Mouse (Mus musculus): ENCODE data around the gene Retnla.
"Not testable (repeated sequence)": the region's sequence is repeated elsewhere in the genome, so short reads cannot be mapped to it uniquely, and the experiment has no call there.

The Retnla gene

GRCm38 (mm10) chr16:48842266-48842665, at the start of gene Retnla:
Gene Retnla, plus strand, starts transcription at chr16:48842551.
- no peak for DNase-seq

- DNase-seq, result no peak
These were observed 44.1 kb upstream of the Retnla start for GRCm38 (mm10) chr16:48798285-48798684.

GRCm38 (mm10) chr16:48799470-48799869, 42.9 kb upstream of the Retnla start:
- no peak for DNase-seq

GRCm38 (mm10) chr16:48800906-48801305, 41.4 kb upstream of the Retnla start:
- DNase-seq, result no peak

- no peak for DNase-seq
These were observed 36.9 kb upstream of the Retnla start for GRCm38 (mm10) chr16:48805412-48805811.

- DNase-seq, result no peak
These were observed 35.8 kb upstream of the Retnla start for GRCm38 (mm10) chr16:48806521-48806920.

DNA sequence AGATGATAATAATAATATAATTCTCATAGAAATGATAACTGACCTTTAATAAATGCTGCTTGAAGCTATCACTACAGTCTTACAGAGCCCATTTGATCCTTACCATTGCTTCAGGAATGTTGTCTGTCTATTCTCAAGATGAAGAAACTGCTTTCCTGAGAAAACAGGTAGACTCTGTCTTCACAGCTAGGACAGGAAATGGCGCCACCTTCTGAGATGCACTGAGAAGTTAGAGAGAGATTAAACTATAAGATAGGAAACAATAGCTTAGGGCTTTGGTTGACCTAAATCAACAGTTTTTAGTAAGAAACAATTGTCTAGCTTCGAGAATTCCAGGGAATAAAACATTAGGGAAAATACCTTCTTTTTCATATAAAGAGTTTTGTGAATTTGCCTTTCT, 33.0 kb upstream of the Retnla start:
- DNase-seq, result peak in 1 of 2 experiments; percentile 6

DNA sequence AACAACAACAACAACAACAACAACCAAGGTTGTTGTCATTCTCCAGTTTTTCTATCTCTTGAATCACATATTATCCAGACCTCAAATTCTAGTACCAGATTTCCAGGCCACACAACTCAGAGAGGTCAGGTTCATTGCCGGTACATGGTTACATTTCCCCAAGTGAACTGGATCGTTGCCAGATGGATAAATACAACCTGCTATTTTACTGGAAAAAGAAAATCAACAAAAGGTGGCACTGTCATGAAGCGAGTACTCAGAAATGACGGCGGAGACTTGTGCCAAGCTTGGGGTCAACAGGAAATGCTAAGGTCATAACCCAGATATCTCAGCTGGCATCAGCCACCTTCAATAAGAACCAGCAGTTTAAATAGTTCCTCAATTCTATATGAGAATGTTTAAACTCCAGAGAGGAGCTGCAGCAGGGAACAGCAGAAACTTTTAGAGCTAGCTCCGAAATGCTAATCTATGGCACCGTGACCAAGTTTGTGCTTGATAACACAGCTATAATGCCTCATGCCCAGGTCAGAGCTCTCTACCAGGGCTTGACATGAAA, 30.4 kb upstream of the Retnla start:
- no peak for DNase-seq

GRCm38 (mm10) chr16:48816695-48817094, 25.7 kb upstream of the Retnla start, which contains the start of gene Retnlb:
Gene Retnlb, plus strand, starts transcription at chr16:48816856.
- DNase-seq, result no peak

DNA sequence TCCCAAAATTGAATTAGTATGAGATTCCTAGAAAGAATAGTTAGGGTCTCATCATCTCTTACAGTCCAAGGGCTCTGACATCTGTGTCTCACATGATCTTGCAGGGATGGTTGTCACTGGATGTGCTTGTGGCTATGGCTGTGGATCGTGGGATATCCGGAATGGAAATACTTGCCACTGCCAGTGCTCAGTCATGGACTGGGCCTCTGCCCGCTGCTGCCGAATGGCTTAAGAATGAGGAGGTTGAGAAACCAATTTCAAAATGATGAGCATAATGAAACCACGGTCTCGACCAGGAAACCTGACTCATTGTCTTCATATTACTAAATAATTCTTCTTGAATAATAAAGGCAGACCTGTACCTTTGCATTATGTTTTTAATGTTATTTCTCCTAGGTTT, 23.8 kb upstream of the Retnla start:
- no peak for DNase-seq

- no peak for DNase-seq
These were observed 15.9 kb upstream of the Retnla start for GRCm38 (mm10) chr16:48826474-48826873.

DNA sequence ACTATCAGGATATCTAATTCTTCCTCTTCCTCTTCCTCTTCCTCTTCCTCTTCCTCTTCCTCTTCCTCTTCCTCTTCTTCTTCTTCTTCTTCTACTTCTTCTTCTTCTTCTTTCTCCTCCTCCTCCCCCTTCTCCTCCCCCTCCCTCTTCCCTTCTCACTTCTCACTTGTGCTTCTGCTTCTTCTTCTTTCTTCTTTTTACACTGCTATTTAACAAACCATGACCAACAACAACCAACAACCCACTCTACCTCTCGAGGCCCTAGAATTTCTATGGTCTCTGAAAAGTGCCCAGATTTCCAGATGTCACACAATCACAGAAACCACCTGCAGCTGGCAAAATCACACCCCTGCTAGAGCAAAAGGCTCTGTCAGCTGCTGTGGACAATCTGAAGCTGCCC, 14.7 kb upstream of the Retnla start:
- no peak for DNase-seq

DNA sequence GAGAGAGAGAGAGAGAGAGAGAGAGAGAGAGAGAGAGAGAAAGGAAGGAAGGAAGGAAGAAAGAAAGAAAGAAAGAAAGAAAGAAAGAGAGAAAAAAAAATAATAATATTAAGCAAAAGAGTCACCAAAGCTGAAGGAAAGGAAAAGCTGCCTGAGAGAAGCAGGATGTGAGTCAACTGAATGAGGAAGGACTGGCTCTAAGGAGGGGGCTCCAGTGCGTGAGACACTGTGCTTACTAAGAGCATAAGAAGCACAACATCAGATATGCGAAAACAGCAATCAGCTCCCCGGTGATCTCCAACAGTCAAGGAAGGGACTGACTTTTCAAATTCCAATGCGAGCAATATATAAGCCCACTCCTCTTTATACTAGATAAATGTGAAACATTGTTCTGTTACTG, 13.3 kb upstream of the Retnla start:
- no peak for DNase-seq

DNA sequence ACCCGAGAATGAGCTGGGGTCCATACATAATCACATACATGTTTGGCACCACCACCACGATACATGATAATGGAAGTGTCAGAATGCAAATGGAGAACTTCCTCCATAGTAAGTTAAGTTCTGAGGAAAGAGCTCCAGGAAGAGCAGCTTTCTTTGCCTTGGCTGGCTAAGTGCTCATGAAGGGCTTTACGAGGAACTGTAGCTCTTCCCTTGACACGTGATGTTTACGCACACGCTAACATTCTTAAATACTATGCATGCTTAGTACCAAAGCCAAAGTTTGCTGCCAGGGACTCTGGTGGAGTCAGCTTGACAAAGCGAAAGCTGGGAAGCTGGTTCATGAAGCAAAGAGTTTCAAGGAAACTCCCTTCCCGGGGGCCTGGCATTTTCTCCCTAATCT, 10.3 kb upstream of the Retnla start:
- DNase-seq, result no peak

DNA sequence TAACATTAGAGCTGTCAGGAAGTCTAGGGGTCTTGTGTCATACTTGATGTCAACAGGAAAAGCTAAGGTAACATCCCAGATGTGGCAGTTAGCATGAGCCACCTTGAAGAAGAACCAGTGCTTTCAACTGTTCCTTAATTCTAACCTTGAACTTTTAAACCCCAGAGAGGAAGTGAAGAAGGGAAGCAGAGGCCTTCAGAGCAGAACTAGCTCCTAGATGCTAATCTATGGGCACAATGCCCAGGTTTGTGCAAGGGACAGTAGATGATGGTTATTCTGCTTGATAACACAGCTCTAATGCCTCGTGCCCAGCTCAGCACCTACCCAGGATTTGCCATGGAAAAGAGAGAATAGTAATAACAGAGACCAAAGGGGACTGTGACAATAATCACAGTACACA, 8.7 kb upstream of the Retnla start:
- not testable (repeated sequence) for DNase-seq

DNA sequence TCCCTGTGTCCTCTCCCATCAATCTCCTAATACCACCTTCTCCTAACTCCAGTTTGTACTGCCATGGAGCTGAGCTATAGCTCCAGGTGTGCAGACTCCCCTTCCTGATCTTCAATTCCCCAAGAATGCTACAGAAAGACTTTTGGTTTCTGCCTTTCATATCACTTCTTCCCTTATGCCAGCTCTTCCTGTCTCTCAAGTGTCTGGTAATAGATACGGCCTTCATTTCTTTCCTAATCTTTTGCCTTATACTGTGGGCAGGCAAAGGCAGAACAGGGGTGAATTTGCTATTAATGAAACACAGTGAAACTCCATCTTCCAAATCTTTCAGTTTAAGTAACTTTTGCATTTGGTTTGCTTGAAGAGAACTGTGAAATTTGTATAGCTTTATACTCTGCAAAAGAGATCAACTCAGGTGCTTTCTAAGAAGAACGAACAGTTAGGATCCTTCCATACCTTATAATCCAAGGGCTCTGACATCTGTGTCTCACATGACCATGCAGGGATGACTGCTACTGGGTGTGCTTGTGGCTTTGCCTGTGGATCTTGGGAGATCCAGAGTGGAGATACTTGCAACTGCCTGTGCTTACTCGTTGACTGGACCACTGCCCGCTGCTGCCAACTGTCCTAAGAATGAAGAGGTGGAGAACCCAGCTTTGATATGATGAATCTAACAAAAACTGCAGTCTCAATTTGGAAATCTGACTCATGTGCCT, 1.5 kb downstream of the Retnla start:
- no peak for DNase-seq

DNA sequence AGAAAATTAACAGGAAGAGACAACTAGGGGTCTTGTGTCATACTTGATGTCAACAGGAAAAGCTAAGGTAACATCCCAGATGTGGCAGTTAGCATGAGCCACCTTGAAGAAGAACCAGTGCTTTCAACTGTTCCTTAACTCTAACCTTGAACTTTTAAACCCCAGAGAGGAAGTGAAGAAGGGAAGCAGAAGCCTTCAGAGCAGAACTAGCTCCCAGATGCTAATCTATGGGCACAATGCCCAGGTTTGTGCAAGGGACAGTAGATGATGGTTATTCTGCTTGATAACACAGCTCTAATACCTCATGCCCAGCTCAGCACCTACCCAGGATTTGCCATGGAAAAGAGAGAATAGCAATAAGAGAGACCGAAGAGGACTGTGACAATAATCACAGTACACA, 22.7 kb downstream of the Retnla start:
- peak in 1 of 2 experiments; percentile 1 for DNase-seq

DNA sequence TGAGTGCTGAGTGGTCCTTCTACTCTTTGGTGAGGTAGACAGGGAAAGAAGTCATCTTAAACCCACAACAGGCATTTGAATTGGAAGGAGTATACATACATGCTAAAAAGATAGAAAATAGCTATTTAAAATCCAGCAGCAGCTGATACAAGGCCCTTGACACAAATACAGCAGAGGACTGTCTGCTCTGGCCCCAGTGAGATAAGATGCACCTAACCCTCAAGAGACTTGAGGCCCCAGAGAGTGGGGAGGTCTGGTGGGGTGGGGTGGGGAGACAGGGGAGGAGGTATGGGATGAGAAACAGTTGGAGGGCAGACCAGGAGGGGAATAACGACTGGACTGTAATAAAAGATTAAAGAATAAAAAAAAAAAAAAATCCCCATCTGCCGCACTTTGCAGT, 25.3 kb downstream of the Retnla start:
- no peak for DNase-seq

GRCm38 (mm10) chr16:48868663-48869062, 26.3 kb downstream of the Retnla start:
- DNase-seq, result no peak

GRCm38 (mm10) chr16:48869671-48870070, 27.3 kb downstream of the Retnla start:
- DNase-seq, result no peak

DNA sequence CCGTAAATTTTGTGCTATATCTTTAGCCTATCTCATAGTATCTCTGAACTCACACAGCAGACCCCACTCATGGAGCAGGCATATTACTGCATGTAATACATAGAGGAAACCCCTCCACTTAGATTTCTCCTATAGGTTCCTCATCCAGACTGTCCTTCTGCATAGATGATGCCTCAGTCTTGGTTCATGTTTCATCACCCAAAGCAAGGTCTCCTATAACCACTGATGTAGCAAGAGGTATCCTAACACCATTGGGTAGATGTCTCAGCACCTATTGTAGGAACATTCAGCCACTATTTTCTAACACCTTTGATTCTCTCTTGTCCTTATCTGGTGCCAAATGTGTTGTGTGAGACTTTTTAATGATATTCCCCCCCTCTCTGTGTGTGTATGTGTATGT, 29.4 kb downstream of the Retnla start:
- no peak for DNase-seq

GRCm38 (mm10) chr16:48872321-48872720, 30.0 kb downstream of the Retnla start, which contains the start of gene Retnlg:
Gene Retnlg, plus strand, starts transcription at chr16:48872621.
- DNase-seq, result no peak

DNA sequence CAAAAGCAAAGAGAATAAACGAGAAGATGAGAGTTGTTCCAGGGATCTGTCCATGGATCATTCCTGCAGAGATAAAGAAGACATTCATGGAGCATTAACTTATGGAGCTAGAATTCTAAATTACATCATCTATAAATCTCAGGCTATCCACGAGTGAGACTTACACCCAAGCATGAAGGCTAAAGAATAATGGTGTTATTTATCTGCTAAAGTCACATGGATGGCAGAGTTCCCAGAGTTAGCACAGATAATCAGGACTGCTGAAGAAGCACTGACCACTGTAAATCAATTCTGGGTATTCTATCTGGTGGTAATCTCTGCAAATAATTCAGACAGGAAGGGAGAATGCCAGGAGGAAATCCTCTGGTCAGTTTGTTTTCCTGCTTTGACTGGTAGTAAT, 48.4 kb downstream of the Retnla start:
- DNase-seq, result no peak
